Mouse (Mus musculus) layer of hippocampus, adult 2 months (tissue): ENCODE data around the gene Prpf4b. TPM values are rescaled to one million over a fixed set of nuclear protein-coding genes. Genes with fewer than 3 reads are reported as not detected.
"Not testable (repeated sequence)": the region's sequence is repeated elsewhere in the genome, so short reads cannot be mapped to it uniquely, and the experiment has no call there.

Experiments
- DNase-seq, 2 experiments: peaks; one replicate each; pipeline ENCODE4 v3.0.0; 2022; ENCODE audit warnings: low spot score in 2 of 2
- H3K27ac ChIP-seq: fragments of 200-600 bp; 2 replicates; pipeline ENCODE4 v1.8.1; 2022
- H3K4me3 ChIP-seq: fragments of 200-600 bp; 2 replicates; pipeline ENCODE4 v1.8.1; 2022; ENCODE audit warnings: mild to moderate bottlenecking
- CTCF ChIP-seq: fragments of 200-600 bp; conservative IDR thresholded peaks from 2 replicates; pipeline ENCODE4 v1.8.1; 2022; ENCODE audit warnings: antibody characterized with exemption, mild to moderate bottlenecking, moderate library complexity
- long read RNA-seq, 2 experiments: library from polyadenylated mRNA; stranded (forward); transcript quantifications; one replicate each; pipeline ENCODE4 v2.0.0; 2021; ENCODE audit warnings: borderline mapping rate in 2 of 2
- total RNA-seq, 2 experiments: library from RNA; stranded (reverse); gene quantifications; 2 replicates each; pipeline ENCODE4 v1.2.3; 2021

Prpf4b gene
- 10 to 100 TPM; 88.8 to 98.4 TPM for total RNA-seq
- long read RNA-seq, experiment 1, full-length matches to known transcripts: 13 of 33 reads
- long read RNA-seq, experiment 1, partial matches to known transcripts: 4 of 33 reads
- long read RNA-seq, experiment 1, other reads (novel, unspliced or antisense): 16 of 33 reads
- long read RNA-seq, experiment 2, full-length matches to known transcripts: 24 of 60 reads
- long read RNA-seq, experiment 2, partial matches to known transcripts: 8 of 60 reads
- long read RNA-seq, experiment 2, other reads (novel, unspliced or antisense): 28 of 60 reads

GRCm38 (mm10) chr13:34875166-34875710 lies at the start of gene Prpf4b:
Gene Prpf4b (plus strand): TSS chr13:34875302.
- Histone ChIP-seq H3K27ac (peak within 1 kb of the TSS; percentile 98), H3K4me3 (peak within 1 kb of the TSS; percentile 98)
- peak; percentile 94 to 96 for DNase-seq
- no peak for TF ChIP-seq CTCF

- no peak overlapping the region for H3K27ac ChIP-seq
- no peak overlapping the region for H3K4me3 ChIP-seq
Observed at GRCm38 (mm10) chr13:34826760-34827690, 48.1 kb upstream of the Prpf4b start.

GRCm38 (mm10) chr13:34827988-34828882 lies 46.9 kb upstream of the Prpf4b start:
- Histone ChIP-seq H3K27ac (no peak overlapping the region), H3K4me3 (no peak overlapping the region)
- TF ChIP-seq CTCF: no peak
- DNase-seq: no peak

More at GRCm38 (mm10) chr13:34826760-34827690, 48.1 kb upstream of the Prpf4b start:
- no peak for DNase-seq
- TF ChIP-seq CTCF: no peak

- no peak overlapping the region for H3K4me3 ChIP-seq
- DNase-seq: no peak
- no peak for TF ChIP-seq CTCF
- H3K27ac ChIP-seq: no peak overlapping the region
Observed at GRCm38 (mm10) chr13:34842851-34843250, 32.3 kb upstream of the Prpf4b start.

- no peak for TF ChIP-seq CTCF
- Histone ChIP-seq H3K4me3 (no peak overlapping the region), H3K27ac (no peak overlapping the region)
- DNase-seq: no peak
Observed at GRCm38 (mm10) chr13:34850759-34851158, 24.3 kb upstream of the Prpf4b start.

GRCm38 (mm10) chr13:34851191-34851784 lies 23.8 kb upstream of the Prpf4b start:
- DNase-seq: no peak
- TF ChIP-seq CTCF: no peak; the same call in 1 of the 2 replicates
- H3K27ac ChIP-seq: no peak overlapping the region
- H3K4me3 ChIP-seq: no peak overlapping the region

- no peak overlapping the region for H3K4me3 ChIP-seq
- H3K27ac ChIP-seq: no peak overlapping the region
- peak; percentile 71 for TF ChIP-seq CTCF
- no peak for DNase-seq
Observed at GRCm38 (mm10) chr13:34857526-34857925, 17.6 kb upstream of the Prpf4b start.

GRCm38 (mm10) chr13:34859406-34859805 lies 15.7 kb upstream of the Prpf4b start:
- H3K27ac ChIP-seq: peak overlapping the region; percentile 57
- DNase-seq: peak; percentile 37 to 58
- no peak overlapping the region for H3K4me3 ChIP-seq
- TF ChIP-seq CTCF: no peak

- H3K4me3 ChIP-seq, H3K27ac ChIP-seq, DNase-seq: not testable (repeated sequence)
Observed at GRCm38 (mm10) chr13:34861166-34861565, 13.9 kb upstream of the Prpf4b start.

- Histone ChIP-seq H3K4me3 (no peak overlapping the region), H3K27ac (no peak overlapping the region)
- DNase-seq: peak; percentile 63 to 82
- peak; percentile 94 for TF ChIP-seq CTCF
Observed at GRCm38 (mm10) chr13:34864420-34865169, 10.5 kb upstream of the Prpf4b start.
